Mouse (Mus musculus) heart, embryonic 11.5 days (tissue): ENCODE measurements around the gene Zfp629. TPM values are rescaled to one million over a fixed set of nuclear protein-coding genes. Genes with fewer than 3 reads are reported as not detected.
"Not testable (repeated sequence)": the region's sequence is repeated elsewhere in the genome, so short reads cannot be mapped to it uniquely, and the experiment has no call there.

Source experiments
- ATAC-seq: fragments of 200-750 bp; cut with Nextera tagmentation; replicated peaks from 2 replicates; pipeline ENCODE4 v1.8.0; 2017; ENCODE audit warnings: moderate library complexity; ENCODE audit not compliant: insufficient number of reproducible peaks, low FRiP score, low TSS enrichment
- H3K27ac ChIP-seq: fragments of 300-500 bp; sonication (generic); 2 replicates; pipeline ENCODE4 v1.5.1; 2014; ENCODE audit warnings: mild to moderate bottlenecking, low read depth, low read length
- H3K27me3 ChIP-seq: fragments of 300-500 bp; sonication (generic); 2 replicates; pipeline ENCODE4 v1.6.1; 2014; ENCODE audit warnings: mild to moderate bottlenecking, low read length, mixed read lengths; ENCODE audit not compliant: control insufficient read depth, insufficient read depth
- H3K36me3 ChIP-seq: fragments of 300-500 bp; sonication (generic); 2 replicates; pipeline ENCODE4 v1.6.1; 2014; ENCODE audit warnings: mild to moderate bottlenecking, low read length, moderate library complexity, mixed read lengths; ENCODE audit not compliant: control insufficient read depth, insufficient read depth
- H3K4me1 ChIP-seq: fragments of 300-500 bp; sonication (generic); 2 replicates; pipeline ENCODE4 v1.6.1; 2014; ENCODE audit warnings: low read length; ENCODE audit not compliant: control insufficient read depth, insufficient read depth
- H3K4me2 ChIP-seq: fragments of 300-500 bp; sonication (generic); 2 replicates; pipeline ENCODE4 v1.6.1; 2014; ENCODE audit warnings: mild to moderate bottlenecking, moderate library complexity
- H3K4me3 ChIP-seq: fragments of 300-500 bp; sonication (generic); 2 replicates; pipeline ENCODE4 v1.5.1; 2014; ENCODE audit warnings: low read depth, low read length
- H3K9ac ChIP-seq: fragments of 300-500 bp; sonication (generic); 2 replicates; pipeline ENCODE4 v1.6.1; 2014; ENCODE audit warnings: mild to moderate bottlenecking, low read depth, low read length, moderate library complexity
- H3K9me3 ChIP-seq: fragments of 300-500 bp; sonication (generic); replicated peaks from 2 replicates; pipeline ENCODE4 v1.6.1; 2016; ENCODE audit warnings: low read length; ENCODE audit not compliant: control insufficient read depth
- WGBS: fragments of 180-500 bp; shearing (Covaris S2); extraction: QIAGEN DNeasy Blood & Tissue Kit; methylation state at CpG from one replicate; pipeline ENCODE4 v1.1.7; 2014; ENCODE audit not compliant: insufficient replicate concordance; 5-methylcytosine and 5-hydroxymethylcytosine counted together
- polyA plus RNA-seq: library from polyadenylated mRNA; unstranded; fragments of >200 nt; fragmentation: Nextera tagmentation; extraction: Ambion mirVana; gene quantifications from 2 replicates; pipeline ENCODE4 v1.2.1, GENCODE M21; 2014

Zfp629 gene
- polyA plus RNA-seq, 1 experiment from 2014 or later = 11.2 TPM

DNA sequence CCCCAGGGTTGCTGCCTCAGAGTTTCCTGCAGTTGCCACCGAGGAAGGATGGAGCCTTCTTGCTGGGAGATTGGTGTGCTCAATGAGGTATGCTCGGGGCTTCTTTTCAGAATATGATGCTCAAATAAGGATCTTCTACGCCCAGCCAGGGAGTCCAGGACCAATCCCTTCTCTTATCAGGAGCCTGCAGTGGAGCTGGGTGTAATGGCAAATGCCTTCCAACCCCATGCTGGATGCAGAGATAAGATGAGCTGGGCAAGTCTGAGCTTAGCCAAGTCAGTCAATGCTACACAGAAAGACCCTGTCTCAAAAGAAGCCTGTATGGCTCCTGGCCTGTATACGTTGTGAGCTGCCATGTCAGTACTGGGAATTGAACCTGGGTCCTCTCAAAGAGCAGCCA lies 10.9 kb upstream of the Zfp629 start:
- Histone ChIP-seq H3K36me3 (no peaks in the 10 kb centered on the region), H3K27me3 (no peaks in the 10 kb centered on the region), H3K9me3 (no peaks in the 10 kb centered on the region), H3K4me2 (no peak overlapping the region), H3K4me3 (no peak overlapping the region), H3K4me1 (no peaks in the 10 kb centered on the region), H3K9ac (no peak overlapping the region), H3K27ac (no peak overlapping the region)
- no peak; the same call in 1 of the 2 replicates for ATAC-seq
- WGBS = 77% methylated on average over 4 of the region's 4 CpGs

DNA sequence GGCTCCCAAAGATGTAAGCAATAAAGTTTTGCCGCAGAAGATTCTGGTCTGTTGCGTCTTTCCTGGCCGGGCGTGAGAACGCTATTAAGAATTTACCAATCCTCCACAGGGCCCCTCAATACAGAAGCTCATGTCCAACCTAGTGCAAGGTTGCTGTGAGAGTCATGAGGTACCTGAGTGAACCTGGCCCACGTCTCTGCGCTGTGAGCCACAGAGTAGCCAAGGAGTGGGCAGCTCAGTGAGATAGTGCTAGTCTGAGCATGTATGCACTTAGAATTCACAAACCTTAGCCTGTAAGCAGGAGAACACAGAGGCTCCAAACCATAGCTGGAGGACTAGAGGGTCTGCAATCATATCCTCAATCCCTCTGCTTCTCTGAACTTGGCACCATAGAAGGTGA lies 10.4 kb upstream of the Zfp629 start:
- no peaks in the 10 kb centered on the region for H3K27me3 ChIP-seq
- no peak overlapping the region for H3K27ac ChIP-seq
- no peaks in the 10 kb centered on the region for H3K9me3 ChIP-seq
- WGBS = 95% methylated on average over 7 of the region's 7 CpGs
- no peak overlapping the region for H3K4me3 ChIP-seq
- H3K4me2 ChIP-seq = no peak overlapping the region
- no peaks in the 10 kb centered on the region for H3K4me1 ChIP-seq
- no peak for ATAC-seq
- no peaks in the 10 kb centered on the region for H3K36me3 ChIP-seq
- H3K9ac ChIP-seq = no peak overlapping the region

DNA sequence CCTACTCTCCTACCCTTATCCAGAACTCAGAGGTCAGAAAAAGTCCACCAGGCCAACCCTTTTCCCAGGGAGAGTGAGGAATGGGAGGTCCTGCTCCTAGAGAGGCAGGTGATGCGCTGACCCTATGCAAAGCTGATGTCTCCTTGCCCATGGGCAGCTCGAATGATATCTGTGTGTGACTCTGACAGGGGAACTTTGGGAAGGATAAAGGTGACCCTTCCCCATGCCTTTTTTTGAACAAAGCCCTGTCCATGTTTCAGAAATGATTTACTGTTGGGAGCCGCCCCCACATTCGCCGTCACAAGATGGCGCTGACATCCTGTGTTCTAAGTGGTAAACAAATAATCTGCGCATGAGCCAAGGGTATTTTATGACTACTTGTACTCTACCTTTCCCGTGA lies 2.8 kb upstream of the Zfp629 start:
- not testable (repeated sequence) for ATAC-seq, H3K4me3 ChIP-seq, H3K27ac ChIP-seq, H3K27me3 ChIP-seq, H3K9me3 ChIP-seq, H3K36me3 ChIP-seq, H3K4me2 ChIP-seq, H3K4me1 ChIP-seq, H3K9ac ChIP-seq
- 93% methylated on average over 7 of the region's 8 CpGs for WGBS

DNA sequence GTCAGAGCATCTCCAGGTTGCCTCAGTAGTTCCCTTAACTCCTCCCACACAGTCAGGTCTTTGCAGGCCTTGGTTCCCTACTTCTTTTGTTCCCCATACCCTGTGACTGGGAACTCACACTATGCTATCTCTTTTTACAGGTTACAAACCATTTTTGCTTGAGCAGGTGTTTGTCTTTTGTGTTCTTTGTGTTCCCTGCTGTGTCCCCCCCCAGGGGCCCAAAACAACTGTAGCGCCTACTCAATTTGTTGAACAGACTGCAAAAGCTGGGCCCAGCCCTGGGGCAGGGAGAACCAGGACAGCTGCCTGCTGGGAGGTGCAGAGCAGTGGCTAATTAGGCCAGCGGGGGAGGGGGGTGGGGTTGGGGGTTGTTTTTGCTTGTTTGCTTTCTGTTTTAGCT lies 2.4 kb upstream of the Zfp629 start:
- Histone ChIP-seq H3K4me2 (no peak overlapping the region), H3K27me3 (no peaks in the 10 kb centered on the region), H3K4me3 (no peak overlapping the region), H3K9me3 (no peaks in the 10 kb centered on the region), H3K36me3 (peaks cover under 1% of the 10 kb centered on the region), H3K4me1 (peaks cover 8% of the 10 kb centered on the region), H3K9ac (no peak overlapping the region), H3K27ac (no peak overlapping the region)
- WGBS = 56% methylated on average over 2 of the region's 2 CpGs
- ATAC-seq = no peak

DNA sequence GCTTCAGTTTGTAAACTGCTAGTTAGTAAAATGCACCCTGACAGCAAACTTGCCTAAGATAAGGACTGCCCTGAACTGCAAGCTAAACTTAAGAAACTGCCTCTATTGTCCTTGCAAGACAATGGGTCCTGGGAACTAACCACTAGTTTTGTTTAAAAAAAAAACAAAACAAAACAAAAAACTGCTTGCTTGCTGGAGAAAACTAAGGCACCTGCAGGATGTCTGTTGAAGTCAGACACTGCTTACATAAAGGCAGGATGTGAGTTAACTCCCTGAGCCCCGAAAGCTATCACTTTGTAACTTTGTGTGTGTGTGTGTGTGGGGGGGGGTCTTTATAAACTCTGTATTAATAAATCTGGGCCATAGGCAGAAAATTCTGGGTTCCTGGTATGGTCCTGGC lies 1.3 kb upstream of the Zfp629 start:
- ATAC-seq = no peak
- WGBS = 61% methylated on average over 1 of the region's 1 CpGs
- Histone ChIP-seq H3K4me1 (peaks cover 8% of the 10 kb centered on the region), H3K36me3 (peaks cover 11% of the 10 kb centered on the region), H3K27ac (no peak overlapping the region), H3K9ac (no peak overlapping the region), H3K4me3 (no peak overlapping the region), H3K4me2 (no peak overlapping the region), H3K27me3 (no peaks in the 10 kb centered on the region), H3K9me3 (peaks cover 4% of the 10 kb centered on the region)

DNA sequence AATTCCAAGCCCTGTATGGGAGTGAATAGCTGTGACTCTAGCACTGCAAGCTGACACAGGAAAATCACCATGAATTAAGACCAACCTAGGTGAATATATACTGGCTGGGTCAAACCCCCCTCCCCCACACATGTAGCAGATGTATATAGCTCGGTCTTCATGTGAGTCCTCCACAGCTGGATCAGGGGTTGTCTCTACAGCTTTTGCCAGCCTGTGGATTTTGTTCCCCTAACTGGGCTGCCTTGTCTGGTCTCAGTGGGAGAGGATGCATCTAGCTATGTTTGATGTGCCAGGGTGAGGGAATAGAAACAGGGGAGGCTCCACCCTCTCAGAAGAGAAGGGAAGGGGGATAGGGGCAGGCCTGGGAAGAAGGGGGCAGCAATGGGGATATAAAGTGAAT lies 739 bp upstream of the Zfp629 start:
- Histone ChIP-seq H3K36me3 (peaks cover 17% of the 10 kb centered on the region), H3K4me2 (no peak overlapping the region), H3K4me3 (no peak overlapping the region), H3K27me3 (no peaks in the 10 kb centered on the region), H3K9me3 (peaks cover 10% of the 10 kb centered on the region), H3K9ac (no peak overlapping the region), H3K27ac (no peak overlapping the region), H3K4me1 (peaks cover 8% of the 10 kb centered on the region)
- WGBS = 56% methylated on average over 1 of the region's 1 CpGs
- ATAC-seq = no peak

DNA sequence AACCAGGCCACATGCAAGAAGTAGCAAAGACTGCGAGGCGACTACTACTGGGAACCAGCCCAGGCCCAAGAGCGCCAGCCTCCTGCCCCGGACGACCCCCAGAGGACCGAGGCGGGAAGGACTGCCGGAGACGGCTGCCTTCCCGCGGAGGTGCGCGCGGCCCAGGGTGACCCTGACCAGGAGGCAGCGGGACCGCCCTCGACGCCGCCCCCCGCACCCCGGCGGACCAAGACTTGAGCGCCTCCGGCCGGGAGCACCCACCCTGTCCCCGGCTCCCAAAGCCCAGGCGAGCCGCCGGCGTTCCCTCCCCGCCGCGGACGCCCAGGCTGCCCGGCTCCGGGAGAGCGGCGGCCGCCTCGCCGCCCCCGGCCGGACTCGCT lies 1.1 kb downstream of the Zfp629 start:
- Histone ChIP-seq H3K4me2 (peak overlapping the region; percentile 67), H3K36me3 (peaks cover 35% of the 10 kb centered on the region), H3K9me3 (peaks cover 19% of the 10 kb centered on the region), H3K27ac (peak overlapping the region; percentile 91), H3K27me3 (no peaks in the 10 kb centered on the region), H3K9ac (peak overlapping the region; percentile 98), H3K4me1 (peaks cover 8% of the 10 kb centered on the region), H3K4me3 (peak overlapping the region; percentile 99)
- ATAC-seq = peak; percentile 61
- under 1% methylated on average over 20 of the region's 44 CpGs for WGBS

DNA sequence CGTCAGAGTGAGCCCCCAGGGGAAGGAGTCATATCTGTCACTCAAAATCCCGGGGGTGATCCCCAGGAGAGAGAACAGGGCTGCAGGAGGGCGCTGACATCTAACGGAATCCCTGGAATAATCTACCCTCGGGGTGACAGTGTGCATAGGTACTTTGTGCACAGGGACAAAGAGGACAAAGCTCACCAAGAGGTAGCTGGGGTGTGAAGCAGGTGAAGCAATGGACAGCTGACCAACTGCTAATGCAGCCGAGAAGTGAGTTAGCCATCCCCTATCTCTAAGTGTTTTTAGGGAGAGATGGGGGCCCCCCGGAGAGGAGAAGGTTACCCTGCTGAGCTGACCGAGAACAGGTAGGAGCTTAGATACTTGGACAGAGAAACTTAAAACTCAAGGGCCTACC lies 1.5 kb downstream of the Zfp629 start:
- Histone ChIP-seq H3K4me3 (peak overlapping the region; percentile 99), H3K4me2 (peak overlapping the region; percentile 67), H3K27me3 (no peaks in the 10 kb centered on the region), H3K4me1 (peaks cover 8% of the 10 kb centered on the region), H3K9ac (peak overlapping the region; percentile 98), H3K9me3 (peaks cover 19% of the 10 kb centered on the region), H3K27ac (peak overlapping the region; percentile 91), H3K36me3 (peaks cover 36% of the 10 kb centered on the region)
- WGBS = 28% methylated on average over 8 of the region's 8 CpGs
- no peak for ATAC-seq

DNA sequence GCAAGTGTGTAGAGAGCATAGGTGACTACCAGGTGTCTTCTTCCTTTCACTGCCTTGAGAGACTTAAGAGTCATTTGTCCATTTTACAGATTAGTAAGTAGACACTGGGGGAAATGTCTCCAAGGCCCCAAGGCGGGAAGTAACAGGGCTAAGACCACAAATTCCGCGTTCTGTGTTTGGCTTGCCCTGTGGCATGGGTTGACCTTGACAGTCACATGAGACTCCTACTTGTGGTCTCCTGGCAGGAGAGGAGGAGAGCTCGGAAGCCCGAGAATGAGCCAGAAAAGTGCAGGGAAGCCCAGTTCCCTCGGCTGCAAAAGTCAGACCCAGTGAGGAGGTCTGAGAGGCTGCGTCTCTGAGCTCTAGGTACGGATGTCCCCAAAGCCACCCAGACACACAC lies 2.1 kb downstream of the Zfp629 start:
- H3K9ac ChIP-seq = no peak overlapping the region
- H3K4me2 ChIP-seq = peak overlapping the region; percentile 67
- no peak overlapping the region for H3K27ac ChIP-seq
- peaks cover 40% of the 10 kb centered on the region for H3K36me3 ChIP-seq
- peaks cover 8% of the 10 kb centered on the region for H3K4me1 ChIP-seq
- H3K9me3 ChIP-seq = peaks cover 19% of the 10 kb centered on the region
- no peaks in the 10 kb centered on the region for H3K27me3 ChIP-seq
- WGBS = 78% methylated on average over 8 of the region's 8 CpGs
- H3K4me3 ChIP-seq = peak overlapping the region; percentile 99; the same call in 1 of the 2 replicates
- no peak for ATAC-seq
